Mouse (Mus musculus): ENCODE measurements around the gene Panx1. TPM values are rescaled to one million over a fixed set of nuclear protein-coding genes. Genes with fewer than 3 reads are reported as not detected.

Panx1 gene
- polyA plus RNA-seq, 1 experiment from 2014 or later: 136 TPM

DNA sequence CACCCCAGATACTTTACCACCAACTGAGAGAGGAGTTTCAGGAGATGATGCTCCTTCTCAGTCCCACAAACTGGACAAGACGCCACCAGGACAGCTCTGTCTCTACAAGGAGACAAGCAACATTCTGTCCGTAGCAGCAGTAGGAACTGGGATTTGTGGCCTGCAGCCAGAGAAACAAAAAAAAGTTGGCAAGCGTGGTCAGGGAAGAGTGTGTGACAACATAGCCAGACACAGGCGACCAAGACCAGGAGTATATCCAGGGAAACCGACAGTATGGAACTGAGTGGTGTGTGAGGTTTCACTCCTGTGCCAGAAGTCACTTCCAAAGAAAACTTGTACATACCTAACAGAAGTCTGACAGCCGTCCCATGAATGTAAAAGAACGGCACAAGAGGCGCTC lies 14.5 kb downstream of the Panx1 start:
- Histone ChIP-seq H3K9ac (replicated peaks; ENCODE audit: low read depth, low read length) (no peak overlapping the region), H3K4me1 (replicated peaks; ENCODE audit: control insufficient read depth, insufficient read depth, low read length) (peaks cover 5% of the 10 kb centered on the region; the same call in 1 of the 2 replicates), H3K27ac (ENCODE audit: low read length) (no peak overlapping the region), H3K4me2 (ENCODE audit: low read length) (no peak overlapping the region), H3K4me3 (replicated peaks; ENCODE audit: low read length) (no peak overlapping the region), H3K9me3 (ENCODE audit: control insufficient read depth, low read length) (no peaks in the 10 kb centered on the region), H3K27me3 (replicated peaks; ENCODE audit: control insufficient read depth, insufficient read depth, low read length) (no peaks in the 10 kb centered on the region), H3K36me3 (ENCODE audit: control insufficient read depth, insufficient read depth) (peaks cover 4% of the 10 kb centered on the region; the same call in 1 of the 2 replicates)
- ATAC-seq: no peak
- 63% methylated on average over 8 of the region's 8 CpGs for WGBS

DNA sequence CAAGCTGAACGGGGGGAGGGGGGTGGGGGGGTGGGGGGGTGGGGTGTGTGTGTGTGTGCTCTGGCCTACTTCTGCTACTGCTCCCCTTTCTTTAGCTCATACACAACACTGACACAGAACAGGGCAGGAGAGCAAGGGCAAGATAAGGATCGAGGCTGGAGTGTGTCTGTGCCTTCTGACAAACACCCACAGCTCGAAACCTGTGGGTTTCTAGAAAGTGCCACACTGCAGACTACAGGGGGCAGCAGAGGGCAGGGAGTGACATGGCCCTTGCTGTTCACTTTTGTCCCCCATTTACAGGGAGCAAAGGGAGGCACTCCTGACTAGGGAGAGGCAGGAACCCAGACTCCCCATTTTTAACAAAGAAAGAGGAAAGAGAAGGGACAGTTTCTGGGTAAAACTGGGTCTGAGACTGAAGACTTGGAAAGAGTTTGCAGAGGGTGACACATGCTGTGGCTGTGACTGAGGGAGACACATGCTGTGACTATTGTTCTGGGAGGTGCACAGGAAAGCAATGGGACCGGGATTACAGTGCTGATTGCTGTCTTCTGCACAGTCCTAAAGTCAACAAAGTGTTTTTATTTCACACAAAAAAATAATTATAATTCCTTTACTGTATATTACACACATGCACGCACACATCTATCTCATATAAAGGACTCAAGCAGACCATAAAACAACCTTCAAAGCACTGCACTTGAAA lies 16.1 kb downstream of the Panx1 start:
- H3K9ac ChIP-seq (replicated peaks; ENCODE audit: low read depth, low read length): no peak overlapping the region
- 66% methylated on average over 5 of the region's 5 CpGs for WGBS
- no peaks in the 10 kb centered on the region for H3K9me3 ChIP-seq (ENCODE audit: control insufficient read depth, low read length)
- peaks cover 4% of the 10 kb centered on the region; the same call in 1 of the 2 replicates for H3K36me3 ChIP-seq (ENCODE audit: control insufficient read depth, insufficient read depth)
- no peaks in the 10 kb centered on the region for H3K27me3 ChIP-seq (replicated peaks; ENCODE audit: control insufficient read depth, insufficient read depth, low read length)
- H3K4me2 ChIP-seq (ENCODE audit: low read length): no peak overlapping the region
- no peak overlapping the region for H3K27ac ChIP-seq (ENCODE audit: low read length)
- H3K4me3 ChIP-seq (replicated peaks; ENCODE audit: low read length): no peak overlapping the region
- 0 out of 2 replicates have a peak, but pooled peaks have one; percentile 26 for ATAC-seq
- peaks cover 5% of the 10 kb centered on the region; the same call in 1 of the 2 replicates for H3K4me1 ChIP-seq (replicated peaks; ENCODE audit: control insufficient read depth, insufficient read depth, low read length)

GRCm38 (mm10) chr9:15027725-15028124 lies 17.6 kb downstream of the Panx1 start:
- H3K27ac ChIP-seq (ENCODE audit: low read length): no peak overlapping the region

DNA sequence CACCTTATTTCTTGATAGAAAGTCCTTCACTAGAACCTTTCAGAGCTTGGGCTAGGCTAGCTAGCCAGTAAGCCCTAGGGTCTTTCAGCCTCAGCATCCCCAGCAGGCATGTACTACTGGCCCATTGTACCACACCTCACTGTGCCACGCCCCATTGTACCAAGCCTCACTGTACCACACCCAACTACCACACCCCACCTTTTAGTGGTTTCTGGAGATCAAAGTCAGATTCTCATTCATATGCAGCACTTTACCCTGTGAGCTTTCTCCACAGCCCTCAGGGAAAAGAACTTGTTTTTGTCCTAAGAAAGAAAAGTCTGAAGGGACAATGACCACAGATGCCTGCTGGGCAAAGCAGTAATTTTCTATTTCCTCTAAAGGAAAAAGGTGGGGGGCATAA lies 22.2 kb downstream of the Panx1 start:
- no peaks in the 10 kb centered on the region for H3K27me3 ChIP-seq (replicated peaks; ENCODE audit: control insufficient read depth, insufficient read depth, low read length)
- no peak overlapping the region for H3K27ac ChIP-seq (ENCODE audit: low read length)
- H3K9ac ChIP-seq (replicated peaks; ENCODE audit: low read depth, low read length): no peak overlapping the region
- ATAC-seq: no peak
- no peaks in the 10 kb centered on the region for H3K9me3 ChIP-seq (ENCODE audit: control insufficient read depth, low read length)
- H3K4me2 ChIP-seq (ENCODE audit: low read length): no peak overlapping the region
- WGBS: 90% methylated on average over 1 of the region's 1 CpGs
- no peak overlapping the region for H3K4me3 ChIP-seq (replicated peaks; ENCODE audit: low read length)
- H3K4me1 ChIP-seq (replicated peaks; ENCODE audit: control insufficient read depth, insufficient read depth, low read length): no peaks in the 10 kb centered on the region
- peaks cover 4% of the 10 kb centered on the region for H3K36me3 ChIP-seq (ENCODE audit: control insufficient read depth, insufficient read depth)

More at GRCm38 (mm10) chr9:15027725-15028124, 17.6 kb downstream of the Panx1 start:
- WGBS: 74% methylated on average over 3 of the region's 3 CpGs
- H3K27me3 ChIP-seq (replicated peaks; ENCODE audit: control insufficient read depth, insufficient read depth, low read length): no peaks in the 10 kb centered on the region
- H3K4me2 ChIP-seq (ENCODE audit: low read length): no peak overlapping the region
- no peak overlapping the region for H3K9ac ChIP-seq (replicated peaks; ENCODE audit: low read depth, low read length)
- H3K4me3 ChIP-seq (replicated peaks; ENCODE audit: low read length): no peak overlapping the region
- H3K9me3 ChIP-seq (ENCODE audit: control insufficient read depth, low read length): no peaks in the 10 kb centered on the region
- peaks cover 4% of the 10 kb centered on the region; the same call in 1 of the 2 replicates for H3K36me3 ChIP-seq (ENCODE audit: control insufficient read depth, insufficient read depth)
- 0 out of 2 replicates have a peak, but pooled peaks cover 5% of the 10 kb centered on the region for H3K4me1 ChIP-seq (replicated peaks; ENCODE audit: control insufficient read depth, insufficient read depth, low read length)
- ATAC-seq: no peak; the same call in 1 of the 2 replicates

- Histone ChIP-seq H3K4me3 (replicated peaks; ENCODE audit: low read length) (no peak overlapping the region), H3K27me3 (replicated peaks; ENCODE audit: control insufficient read depth, insufficient read depth, low read length) (no peaks in the 10 kb centered on the region), H3K36me3 (ENCODE audit: control insufficient read depth, insufficient read depth) (peaks cover 4% of the 10 kb centered on the region), H3K27ac (ENCODE audit: low read length) (no peak overlapping the region), H3K4me1 (replicated peaks; ENCODE audit: control insufficient read depth, insufficient read depth, low read length) (no peaks in the 10 kb centered on the region), H3K9ac (replicated peaks; ENCODE audit: low read depth, low read length) (no peak overlapping the region), H3K4me2 (ENCODE audit: low read length) (no peak overlapping the region), H3K9me3 (ENCODE audit: control insufficient read depth, low read length) (no peaks in the 10 kb centered on the region)
- 69% methylated on average over 9 of the region's 9 CpGs for WGBS
- no peak for ATAC-seq
These were observed 24.1 kb downstream of the Panx1 start for GRCm38 (mm10) chr9:15021156-15021555.

DNA sequence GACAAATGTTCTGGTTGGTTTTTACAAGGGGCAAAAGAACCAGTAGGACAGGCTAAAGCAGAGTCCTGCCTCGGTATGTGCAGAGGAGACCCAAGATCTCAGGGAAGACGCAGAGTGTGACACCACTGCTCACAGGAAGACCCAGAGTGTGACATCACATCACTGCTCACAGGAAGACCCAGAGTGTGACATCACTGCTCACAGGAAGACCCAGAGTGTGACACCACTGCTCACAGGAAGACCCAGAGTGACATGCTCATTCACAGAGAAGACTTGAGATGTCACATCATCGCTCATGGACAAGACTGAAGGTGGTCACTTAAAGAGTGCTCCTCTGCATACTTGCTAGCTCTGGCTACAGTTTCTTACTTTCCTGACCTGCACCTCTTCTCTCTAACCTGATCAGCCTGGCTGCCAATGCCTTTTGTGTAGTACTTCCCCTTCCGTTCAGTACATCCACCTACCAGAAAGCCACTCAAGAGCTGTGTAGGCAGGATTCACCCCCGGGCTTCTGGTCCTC lies 24.7 kb downstream of the Panx1 start:
- ATAC-seq: no peak
- Histone ChIP-seq H3K9me3 (ENCODE audit: control insufficient read depth, low read length) (no peaks in the 10 kb centered on the region), H3K27me3 (replicated peaks; ENCODE audit: control insufficient read depth, insufficient read depth, low read length) (no peaks in the 10 kb centered on the region), H3K36me3 (ENCODE audit: control insufficient read depth, insufficient read depth) (peaks cover 4% of the 10 kb centered on the region), H3K4me1 (replicated peaks; ENCODE audit: control insufficient read depth, insufficient read depth, low read length) (no peaks in the 10 kb centered on the region), H3K4me3 (replicated peaks; ENCODE audit: low read length) (no peak overlapping the region), H3K9ac (replicated peaks; ENCODE audit: low read depth, low read length) (no peak overlapping the region), H3K4me2 (ENCODE audit: low read length) (no peak overlapping the region), H3K27ac (ENCODE audit: low read length) (no peak overlapping the region)
- WGBS: 94% methylated on average over 5 of the region's 5 CpGs

GRCm38 (mm10) chr9:15018756-15019131 lies 26.5 kb downstream of the Panx1 start:
- Histone ChIP-seq H3K36me3 (ENCODE audit: control insufficient read depth, insufficient read depth) (peaks cover 4% of the 10 kb centered on the region), H3K27ac (ENCODE audit: low read length) (no peak overlapping the region), H3K27me3 (replicated peaks; ENCODE audit: control insufficient read depth, insufficient read depth, low read length) (no peaks in the 10 kb centered on the region), H3K4me2 (ENCODE audit: low read length) (no peak overlapping the region), H3K9ac (replicated peaks; ENCODE audit: low read depth, low read length) (no peak overlapping the region), H3K4me3 (replicated peaks; ENCODE audit: low read length) (no peak overlapping the region), H3K9me3 (ENCODE audit: control insufficient read depth, low read length) (no peaks in the 10 kb centered on the region), H3K4me1 (replicated peaks; ENCODE audit: control insufficient read depth, insufficient read depth, low read length) (no peaks in the 10 kb centered on the region)
- 96% methylated on average over 5 of the region's 5 CpGs for WGBS
- no peak for ATAC-seq

- ATAC-seq: no peak
- H3K9ac ChIP-seq (replicated peaks; ENCODE audit: low read depth, low read length): no peak overlapping the region
- no peaks in the 10 kb centered on the region for H3K4me1 ChIP-seq (replicated peaks; ENCODE audit: control insufficient read depth, insufficient read depth, low read length)
- no peaks in the 10 kb centered on the region for H3K9me3 ChIP-seq (ENCODE audit: control insufficient read depth, low read length)
- no peak overlapping the region for H3K27ac ChIP-seq (ENCODE audit: low read length)
- peaks cover 4% of the 10 kb centered on the region for H3K36me3 ChIP-seq (ENCODE audit: control insufficient read depth, insufficient read depth)
- H3K4me3 ChIP-seq (replicated peaks; ENCODE audit: low read length): no peak overlapping the region
- 92% methylated on average over 18 of the region's 18 CpGs for WGBS
- no peaks in the 10 kb centered on the region for H3K27me3 ChIP-seq (replicated peaks; ENCODE audit: control insufficient read depth, insufficient read depth, low read length)
- H3K4me2 ChIP-seq (ENCODE audit: low read length): no peak overlapping the region
These were observed 27.2 kb downstream of the Panx1 start for GRCm38 (mm10) chr9:15017791-15018755.

Measured in forebrain, embryonic 16.5 days (tissue).